Mouse (Mus musculus) MEL (cell line): Measurements from ENCODE around the gene Scnm1.

Experiments used
- CTCF ChIP-seq, 3 experiments: IDR thresholded peaks in 2 of 3; conservative IDR thresholded peaks in 1 of 3; 2 replicates each; pipeline ENCODE4 v1.5.1; 2011 to 2012; ENCODE audit warnings: low read length in 3 of 3, low read depth in 2 of 3, mild to moderate bottlenecking in 2 of 3, improper control_type of control experiment in 1 of 3, inconsistent platforms in 1 of 3, mixed read lengths in 1 of 3, moderate library complexity in 1 of 3; ENCODE audit not compliant: control insufficient read depth in 1 of 3, insufficient read depth in 1 of 3, poor library complexity in 1 of 3, severe bottlenecking in 1 of 3
- GATA1 ChIP-seq: IDR thresholded peaks from 2 replicates; pipeline ENCODE4 v1.6.1; 2011; ENCODE audit warnings: low read depth, low read length, improper control_type of control experiment

- peak in 1 of 3 experiments; percentile 55; a peak in 2 of 6 replicates for TF ChIP-seq CTCF (IDR thresholded peaks at IDR 0.05 in 2 of 3, conservative IDR thresholded peaks at IDR 0.05 in 1 of 3; ENCODE audit: control insufficient read depth in 1 of 3, insufficient read depth in 1 of 3, low read depth in 2 of 3, low read length in 3 of 3, poor library complexity in 1 of 3, severe bottlenecking in 1 of 3)
- peak; percentile 18; the same call in 1 of the 2 replicates for TF ChIP-seq GATA1
Measured at GRCm38 (mm10) chr3:95107898-95108297, 25.9 kb downstream of the Scnm1 start.
